Mouse (Mus musculus): ENCODE results near the gene Atp5e.

Atp5e gene

DNA sequence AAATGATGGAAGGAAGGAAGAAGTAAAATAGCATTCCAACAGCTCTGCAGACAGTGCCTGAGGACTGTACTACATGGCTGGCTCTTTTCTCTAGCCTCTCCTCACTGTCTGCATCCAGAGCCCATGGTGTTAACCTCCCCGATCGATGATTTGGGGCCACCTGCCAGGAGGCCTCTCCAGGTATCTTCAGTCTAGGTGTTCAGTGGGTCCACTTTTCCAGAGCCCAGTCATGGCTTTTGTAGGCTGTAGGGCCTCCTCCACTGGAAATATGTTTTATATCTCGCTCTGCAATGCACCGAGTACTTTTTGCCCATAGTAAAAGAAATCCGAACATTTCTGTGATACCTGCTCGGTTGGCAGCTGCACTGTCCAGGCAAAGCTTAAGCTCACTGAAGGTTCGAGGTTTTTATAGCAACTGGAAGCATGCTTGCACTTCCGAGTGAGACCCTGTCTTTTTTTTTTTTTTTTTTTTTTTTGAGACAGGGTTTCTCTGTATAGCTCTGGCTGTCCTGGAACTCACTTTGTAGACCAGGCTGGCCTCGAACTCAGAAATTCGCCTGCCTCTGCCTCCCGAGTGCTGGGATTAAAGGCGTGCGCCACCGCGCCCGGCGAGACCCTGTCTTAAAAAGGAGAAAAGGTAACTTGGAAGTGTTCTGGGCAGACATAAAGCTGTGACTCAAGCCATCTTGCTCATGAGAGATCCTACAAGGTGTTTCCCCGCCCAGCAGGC, 48.7 kb downstream of the Atp5e start:
- DNase-seq (ENCODE audit: low spot score), result no peak

DNA sequence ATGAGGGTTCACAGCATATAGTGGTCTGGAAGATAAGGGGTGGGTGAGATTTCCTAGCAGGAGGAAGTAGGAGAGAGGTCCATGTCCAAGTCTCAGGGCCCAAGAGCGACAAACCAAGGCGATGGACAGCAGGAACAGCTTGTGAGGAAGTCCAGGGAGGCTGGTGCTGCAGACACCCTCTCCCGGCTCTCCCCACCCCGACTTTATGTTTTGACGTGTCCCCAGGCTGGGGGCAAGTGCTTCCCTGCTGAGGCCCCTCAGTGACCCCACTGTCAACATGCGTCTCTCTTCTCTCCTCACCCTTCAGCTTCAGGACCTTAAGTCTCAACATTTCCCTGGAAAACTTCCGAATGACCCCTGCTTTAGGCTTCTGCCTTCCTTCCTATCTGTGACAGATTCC, 50.8 kb downstream of the Atp5e start:
- no peak for DNase-seq (ENCODE audit: low spot score)
